Mouse (Mus musculus) cerebellum, adult 9-11 months (tissue): ENCODE results near the gene Pxmp2.

Source experiments
- DNase-seq: peaks from one replicate; pipeline ENCODE4 v3.0.0; 2022

Gene Pxmp2

GRCm38 (mm10) chr5:110230401-110230779 is 55.6 kb downstream of the Pxmp2 start:
- no peak for DNase-seq

DNA sequence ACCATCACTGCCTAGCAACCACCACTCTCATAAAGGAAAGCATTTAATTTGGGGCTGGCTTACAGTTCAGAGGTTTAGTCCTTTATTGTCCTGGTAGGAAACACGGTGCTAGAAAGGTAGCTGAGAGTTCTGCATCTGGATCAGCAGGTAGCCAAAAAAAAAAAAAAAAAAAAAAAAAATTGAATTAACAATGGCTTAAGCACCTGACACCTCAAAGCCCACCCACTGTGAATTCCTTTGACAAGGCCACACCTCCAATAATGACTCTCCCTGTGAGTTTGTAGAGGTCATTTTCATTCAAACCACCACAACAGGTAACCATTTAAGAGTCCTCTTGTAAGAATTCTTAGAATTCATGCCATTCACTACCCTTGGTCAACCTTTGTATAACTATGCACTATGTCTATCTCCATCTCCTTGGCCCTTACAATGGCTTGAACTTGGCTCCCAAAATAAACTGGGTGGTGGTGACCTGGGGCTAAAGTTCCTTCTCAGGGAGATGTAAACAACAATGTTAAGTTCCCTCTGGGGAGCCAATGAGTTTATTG is 58.6 kb downstream of the Pxmp2 start:
- DNase-seq, result no peak

GRCm38 (mm10) chr5:110225056-110225455 is 60.9 kb downstream of the Pxmp2 start:
- DNase-seq, result no peak
